Mouse (Mus musculus): ENCODE results near the gene Cul5. TPM values are rescaled to one million over a fixed set of nuclear protein-coding genes. Genes with fewer than 3 reads are reported as not detected.

Gene Cul5
- polyA plus RNA-seq, 1 experiment from 2014 or later: 35.9 TPM

DNA sequence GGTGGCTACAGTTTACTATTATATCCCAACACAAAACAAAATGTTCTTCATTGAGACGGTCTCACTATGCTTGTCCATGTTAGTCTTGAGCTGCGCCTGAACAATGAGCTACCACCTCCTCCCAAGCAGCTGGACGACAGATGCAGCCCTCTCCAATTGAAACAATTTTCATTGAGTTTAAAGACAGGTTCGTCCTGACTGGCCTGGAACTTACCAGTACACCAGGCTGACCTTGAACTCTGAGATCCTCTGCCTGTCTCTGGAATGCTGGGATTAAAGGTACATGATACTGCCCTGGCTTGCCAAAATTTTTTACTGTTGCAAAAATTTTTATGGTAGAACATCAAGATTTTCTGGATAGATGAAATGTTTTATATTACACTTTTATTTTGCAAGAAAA is 55.5 kb downstream of the Cul5 start:
- no peak overlapping the region for H3K9ac ChIP-seq (ENCODE audit: low read depth, low read length)
- no peak overlapping the region for H3K27ac ChIP-seq (ENCODE audit: low read length)
- H3K9me3 ChIP-seq (replicated peaks; ENCODE audit: control insufficient read depth, low read length, poor library complexity, severe bottlenecking): no peaks in the 10 kb centered on the region
- peaks cover 3% of the 10 kb centered on the region; the same call in 1 of the 2 replicates for H3K36me3 ChIP-seq (ENCODE audit: control insufficient read depth, insufficient read depth, low read length)
- 86% methylated on average over 4 of the region's 4 CpGs for WGBS
- H3K4me1 ChIP-seq (ENCODE audit: control insufficient read depth, insufficient read depth, low read length): peaks cover 2% of the 10 kb centered on the region
- no peak overlapping the region for H3K4me3 ChIP-seq (ENCODE audit: low read depth, low read length)
- no peak for ATAC-seq
- no peaks in the 10 kb centered on the region for H3K27me3 ChIP-seq (ENCODE audit: control insufficient read depth, insufficient read depth, low read depth, low read length)
- H3K4me2 ChIP-seq (ENCODE audit: low read length): no peak overlapping the region

DNA sequence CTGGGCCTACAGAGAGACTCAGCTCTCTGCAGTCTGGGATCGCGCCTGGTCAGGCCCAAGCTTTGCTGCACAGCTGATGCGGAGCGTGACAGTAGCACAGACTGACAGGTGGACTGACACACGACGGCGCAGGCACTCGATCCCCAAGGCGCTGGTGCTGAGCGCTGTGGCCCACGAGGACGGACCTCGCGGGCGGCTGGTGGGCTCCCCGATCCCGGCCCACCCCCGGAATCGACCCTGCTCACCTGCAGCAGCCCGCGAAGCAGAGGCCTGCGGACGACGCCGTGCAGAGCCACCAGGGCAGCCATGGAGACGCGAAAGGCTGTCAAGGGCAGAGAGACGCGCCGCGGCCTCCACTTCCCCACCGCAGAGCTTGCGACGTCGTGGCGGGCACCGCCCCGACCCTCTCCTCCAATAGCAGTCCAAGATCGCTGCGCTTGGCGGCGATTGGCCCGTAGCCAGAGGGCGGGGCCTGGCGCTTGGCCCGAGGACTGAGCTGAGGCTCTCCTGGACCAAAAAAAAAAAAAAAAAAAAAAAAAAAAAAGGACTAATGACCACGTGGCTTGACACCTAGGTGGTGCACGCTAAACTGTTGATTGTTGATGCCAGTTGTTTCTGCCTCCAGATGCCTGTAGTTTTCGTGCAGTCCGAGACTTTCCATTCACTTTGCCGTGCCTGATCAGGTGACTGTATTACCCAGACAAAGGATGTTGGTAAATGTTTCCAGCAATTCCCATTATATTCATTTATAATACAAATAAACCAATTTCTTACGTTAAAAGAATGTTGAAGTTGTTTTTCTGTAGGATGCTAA is 59.6 kb downstream of the Cul5 start, which contains the start of gene Acat1:
Acat1 (minus strand) TSS at position 415 of the 814 bp plus-strand sequence.
- H3K27me3 ChIP-seq (ENCODE audit: control insufficient read depth, insufficient read depth, low read depth, low read length): no peaks in the 10 kb centered on the region
- WGBS: 4% methylated on average over 50 of the region's 52 CpGs
- ATAC-seq: peak; percentile 99
- no peaks in the 10 kb centered on the region for H3K9me3 ChIP-seq (replicated peaks; ENCODE audit: control insufficient read depth, low read length, poor library complexity, severe bottlenecking)
- H3K27ac ChIP-seq (ENCODE audit: low read length): peak within 1 kb of the TSS; percentile 85
- H3K4me3 ChIP-seq (ENCODE audit: low read depth, low read length): peak within 1 kb of the TSS; percentile 80
- H3K4me2 ChIP-seq (ENCODE audit: low read length): peak within 1 kb of the TSS; percentile 67
- peaks cover 12% of the 10 kb centered on the region for H3K4me1 ChIP-seq (ENCODE audit: control insufficient read depth, insufficient read depth, low read length)
- H3K9ac ChIP-seq (ENCODE audit: low read depth, low read length): peak within 1 kb of the TSS; percentile 96
- no peaks in the 10 kb centered on the region; the same call in 1 of the 2 replicates for H3K36me3 ChIP-seq (ENCODE audit: control insufficient read depth, insufficient read depth, low read length)

DNA sequence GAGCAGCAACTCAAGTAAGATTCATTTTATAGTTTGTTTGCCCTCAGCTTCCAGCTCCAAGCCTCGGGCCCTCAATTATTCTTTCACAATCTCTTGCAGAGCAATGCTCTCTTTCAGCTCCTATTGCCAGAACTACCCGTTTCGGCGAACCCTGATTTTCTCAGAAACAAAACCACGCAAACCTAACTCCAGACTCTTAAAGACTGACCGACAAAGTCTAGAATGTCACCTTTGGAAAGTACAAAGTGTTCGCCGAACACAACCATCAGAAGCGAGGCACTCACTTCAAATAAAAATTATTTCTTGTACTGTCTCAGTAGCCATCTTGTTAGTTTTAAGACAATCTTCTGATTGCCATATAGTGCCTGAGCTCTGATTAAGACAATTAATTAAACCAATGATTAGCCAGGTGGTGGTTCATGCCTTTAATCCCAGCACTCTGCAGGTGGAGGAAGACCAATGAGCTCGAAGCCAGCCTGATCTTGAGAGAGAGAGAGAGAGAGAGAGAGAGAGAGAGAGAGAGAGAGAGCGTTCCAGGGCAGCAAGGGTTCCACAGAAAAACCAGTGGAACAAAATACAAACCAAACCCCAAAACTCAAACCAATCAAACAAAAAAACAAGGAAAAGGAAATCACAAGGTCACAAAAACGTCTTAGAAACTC is 60.4 kb downstream of the Cul5 start:
- H3K9me3 ChIP-seq (replicated peaks; ENCODE audit: control insufficient read depth, low read length, poor library complexity, severe bottlenecking): no peaks in the 10 kb centered on the region
- WGBS: 72% methylated on average over 12 of the region's 12 CpGs
- peak overlapping the region; percentile 96 for H3K9ac ChIP-seq (ENCODE audit: low read depth, low read length)
- H3K36me3 ChIP-seq (ENCODE audit: control insufficient read depth, insufficient read depth, low read length): no peaks in the 10 kb centered on the region; the same call in 1 of the 2 replicates
- no peaks in the 10 kb centered on the region for H3K27me3 ChIP-seq (ENCODE audit: control insufficient read depth, insufficient read depth, low read depth, low read length)
- peak overlapping the region; percentile 85 for H3K27ac ChIP-seq (ENCODE audit: low read length)
- ATAC-seq: no peak; the same call in 1 of the 2 replicates
- peak overlapping the region; percentile 67 for H3K4me2 ChIP-seq (ENCODE audit: low read length)
- peaks cover 12% of the 10 kb centered on the region for H3K4me1 ChIP-seq (ENCODE audit: control insufficient read depth, insufficient read depth, low read length)
- peak overlapping the region; percentile 80 for H3K4me3 ChIP-seq (ENCODE audit: low read depth, low read length)

GRCm38 (mm10) chr9:53607816-53608215 is 62.0 kb downstream of the Cul5 start:
- Histone ChIP-seq H3K9ac (ENCODE audit: low read depth, low read length) (no peak overlapping the region), H3K9me3 (replicated peaks; ENCODE audit: control insufficient read depth, low read length, poor library complexity, severe bottlenecking) (no peaks in the 10 kb centered on the region), H3K27ac (ENCODE audit: low read length) (no peak overlapping the region), H3K27me3 (ENCODE audit: control insufficient read depth, insufficient read depth, low read depth, low read length) (no peaks in the 10 kb centered on the region), H3K36me3 (ENCODE audit: control insufficient read depth, insufficient read depth, low read length) (no peaks in the 10 kb centered on the region; the same call in 1 of the 2 replicates), H3K4me3 (ENCODE audit: low read depth, low read length) (no peak overlapping the region), H3K4me2 (ENCODE audit: low read length) (no peak overlapping the region), H3K4me1 (ENCODE audit: control insufficient read depth, insufficient read depth, low read length) (peaks cover 12% of the 10 kb centered on the region)
- no peak for ATAC-seq
- WGBS: 90% methylated on average over 4 of the region's 4 CpGs

GRCm38 (mm10) chr9:53607192-53607591 is 62.6 kb downstream of the Cul5 start:
- Histone ChIP-seq H3K36me3 (ENCODE audit: control insufficient read depth, insufficient read depth, low read length) (peaks cover 2% of the 10 kb centered on the region; the same call in 1 of the 2 replicates), H3K4me2 (ENCODE audit: low read length) (no peak overlapping the region), H3K27ac (ENCODE audit: low read length) (no peak overlapping the region), H3K4me3 (ENCODE audit: low read depth, low read length) (no peak overlapping the region), H3K27me3 (ENCODE audit: control insufficient read depth, insufficient read depth, low read depth, low read length) (no peaks in the 10 kb centered on the region), H3K9ac (ENCODE audit: low read depth, low read length) (no peak overlapping the region), H3K9me3 (replicated peaks; ENCODE audit: control insufficient read depth, low read length, poor library complexity, severe bottlenecking) (no peaks in the 10 kb centered on the region), H3K4me1 (ENCODE audit: control insufficient read depth, insufficient read depth, low read length) (peaks cover 12% of the 10 kb centered on the region)
- ATAC-seq: no peak
- 95% methylated on average over 3 of the region's 3 CpGs for WGBS

DNA sequence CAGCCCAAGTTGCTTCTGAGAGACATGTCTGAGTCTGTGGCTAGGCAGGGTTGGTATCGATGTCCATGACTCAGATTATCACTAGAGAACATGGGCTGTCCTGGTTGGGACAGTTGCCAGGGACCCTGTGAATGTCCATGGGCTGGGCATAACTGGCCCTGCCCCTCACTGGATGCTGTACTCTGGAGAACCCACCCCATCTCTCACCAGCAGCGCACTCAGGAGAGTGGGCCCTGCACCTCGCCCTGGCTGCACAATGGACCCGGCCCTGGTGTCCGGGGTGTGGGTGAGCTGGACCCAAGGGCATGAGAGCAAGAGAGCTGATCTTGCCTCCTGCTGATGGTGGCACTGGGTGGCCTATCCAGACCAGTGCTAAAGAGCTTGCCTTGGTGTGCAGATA is 64.9 kb downstream of the Cul5 start:
- Histone ChIP-seq H3K36me3 (ENCODE audit: control insufficient read depth, insufficient read depth, low read length) (peaks cover 4% of the 10 kb centered on the region; the same call in 1 of the 2 replicates), H3K9me3 (replicated peaks; ENCODE audit: control insufficient read depth, low read length, poor library complexity, severe bottlenecking) (no peaks in the 10 kb centered on the region), H3K27ac (ENCODE audit: low read length) (no peak overlapping the region), H3K27me3 (ENCODE audit: control insufficient read depth, insufficient read depth, low read depth, low read length) (no peaks in the 10 kb centered on the region), H3K4me1 (ENCODE audit: control insufficient read depth, insufficient read depth, low read length) (peaks cover 12% of the 10 kb centered on the region), H3K9ac (ENCODE audit: low read depth, low read length) (no peak overlapping the region), H3K4me2 (ENCODE audit: low read length) (no peak overlapping the region), H3K4me3 (ENCODE audit: low read depth, low read length) (no peak overlapping the region)
- ATAC-seq: no peak
- WGBS: 90% methylated on average over 5 of the region's 5 CpGs

GRCm38 (mm10) chr9:53603849-53604248 is 66.0 kb downstream of the Cul5 start:
- WGBS: 88% methylated on average over 3 of the region's 3 CpGs
- Histone ChIP-seq H3K36me3 (ENCODE audit: control insufficient read depth, insufficient read depth, low read length) (peaks cover 4% of the 10 kb centered on the region; the same call in 1 of the 2 replicates), H3K27me3 (ENCODE audit: control insufficient read depth, insufficient read depth, low read depth, low read length) (no peaks in the 10 kb centered on the region), H3K4me1 (ENCODE audit: control insufficient read depth, insufficient read depth, low read length) (peaks cover 6% of the 10 kb centered on the region), H3K27ac (ENCODE audit: low read length) (no peak overlapping the region), H3K4me3 (ENCODE audit: low read depth, low read length) (no peak overlapping the region), H3K4me2 (ENCODE audit: low read length) (no peak overlapping the region), H3K9me3 (replicated peaks; ENCODE audit: control insufficient read depth, low read length, poor library complexity, severe bottlenecking) (no peaks in the 10 kb centered on the region), H3K9ac (ENCODE audit: low read depth, low read length) (no peak overlapping the region)
- no peak for ATAC-seq

- no peaks in the 10 kb centered on the region for H3K9me3 ChIP-seq (replicated peaks; ENCODE audit: control insufficient read depth, low read length, poor library complexity, severe bottlenecking)
- H3K4me2 ChIP-seq (ENCODE audit: low read length): no peak overlapping the region
- H3K4me3 ChIP-seq (ENCODE audit: low read depth, low read length): no peak overlapping the region
- no peak overlapping the region for H3K27ac ChIP-seq (ENCODE audit: low read length)
- peaks cover 4% of the 10 kb centered on the region; the same call in 1 of the 2 replicates for H3K36me3 ChIP-seq (ENCODE audit: control insufficient read depth, insufficient read depth, low read length)
- 94% methylated on average over 1 of the region's 1 CpGs for WGBS
- peaks cover 2% of the 10 kb centered on the region for H3K4me1 ChIP-seq (ENCODE audit: control insufficient read depth, insufficient read depth, low read length)
- H3K9ac ChIP-seq (ENCODE audit: low read depth, low read length): no peak overlapping the region
- H3K27me3 ChIP-seq (ENCODE audit: control insufficient read depth, insufficient read depth, low read depth, low read length): no peaks in the 10 kb centered on the region
- ATAC-seq: no peak
These were observed 66.4 kb downstream of the Cul5 start for GRCm38 (mm10) chr9:53603384-53603783.

DNA sequence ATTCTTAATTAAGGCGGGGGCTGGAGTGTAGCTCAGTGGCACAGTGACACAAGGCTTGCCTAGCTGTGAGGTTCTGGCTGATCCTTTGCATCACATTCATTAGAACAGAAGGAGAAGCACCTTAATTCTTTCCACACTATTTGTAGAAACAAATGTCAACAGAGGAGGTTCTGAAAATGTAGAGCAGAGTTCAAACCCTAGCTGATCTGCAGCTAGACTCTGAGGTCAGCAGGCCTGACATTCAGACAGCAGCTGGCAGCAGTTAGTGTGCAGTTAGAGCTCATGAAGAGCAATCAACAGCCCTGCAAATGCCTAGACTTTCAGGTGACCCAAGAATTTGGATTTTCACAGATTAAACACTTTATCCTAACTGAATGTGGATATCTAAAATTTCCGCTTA is 68.3 kb downstream of the Cul5 start:
- no peak overlapping the region for H3K9ac ChIP-seq (ENCODE audit: low read depth, low read length)
- WGBS: 94% methylated on average over 2 of the region's 2 CpGs
- H3K4me1 ChIP-seq (ENCODE audit: control insufficient read depth, insufficient read depth, low read length): no peaks in the 10 kb centered on the region
- H3K27me3 ChIP-seq (ENCODE audit: control insufficient read depth, insufficient read depth, low read depth, low read length): no peaks in the 10 kb centered on the region
- no peak for ATAC-seq
- no peak overlapping the region for H3K4me2 ChIP-seq (ENCODE audit: low read length)
- H3K4me3 ChIP-seq (ENCODE audit: low read depth, low read length): no peak overlapping the region
- no peak overlapping the region for H3K27ac ChIP-seq (ENCODE audit: low read length)
- H3K36me3 ChIP-seq (ENCODE audit: control insufficient read depth, insufficient read depth, low read length): peaks cover 4% of the 10 kb centered on the region; the same call in 1 of the 2 replicates
- no peaks in the 10 kb centered on the region for H3K9me3 ChIP-seq (replicated peaks; ENCODE audit: control insufficient read depth, low read length, poor library complexity, severe bottlenecking)

All from midbrain, embryonic 16.5 days (tissue).